Mouse (Mus musculus) G1E (cell line): ENCODE results near the gene Srl.

Experiments
- CTCF ChIP-seq: IDR thresholded peaks from 2 replicates; pipeline ENCODE4 v1.5.1; 2012; ENCODE audit warnings: low read depth, low read length, inconsistent platforms, mixed read lengths
- GATA1 ChIP-seq: IDR thresholded peaks from 2 replicates; pipeline ENCODE4 v1.6.1; 2012; ENCODE audit warnings: borderline replicate concordance, low read length, inconsistent platforms, mixed read lengths
- POLR2AphosphoS5 ChIP-seq: IDR thresholded peaks from 2 replicates; pipeline ENCODE4 v1.6.1; 2012; ENCODE audit warnings: low read depth, low read length, inconsistent platforms; ENCODE audit not compliant: insufficient replicate concordance
- TAL1 ChIP-seq: conservative IDR thresholded peaks from 2 replicates; pipeline ENCODE4 v1.6.1; 2012; ENCODE audit warnings: low read depth, low read length, inconsistent platforms, mixed read lengths

GRCm38 (mm10) chr16:4436738-4437137 lies 104.9 kb downstream of the Srl start:
- no peak for TF ChIP-seq CTCF
- TF ChIP-seq TAL1, result no peak
- TF ChIP-seq POLR2AphosphoS5, result no peak
- no peak for TF ChIP-seq GATA1
